Mouse (Mus musculus): Measurements from ENCODE around the gene Prss44. TPM values are rescaled to one million over a fixed set of nuclear protein-coding genes. Genes with fewer than 3 reads are reported as not detected.

The Prss44 gene
- polyA plus RNA-seq, 1 experiment = not detected

DNA sequence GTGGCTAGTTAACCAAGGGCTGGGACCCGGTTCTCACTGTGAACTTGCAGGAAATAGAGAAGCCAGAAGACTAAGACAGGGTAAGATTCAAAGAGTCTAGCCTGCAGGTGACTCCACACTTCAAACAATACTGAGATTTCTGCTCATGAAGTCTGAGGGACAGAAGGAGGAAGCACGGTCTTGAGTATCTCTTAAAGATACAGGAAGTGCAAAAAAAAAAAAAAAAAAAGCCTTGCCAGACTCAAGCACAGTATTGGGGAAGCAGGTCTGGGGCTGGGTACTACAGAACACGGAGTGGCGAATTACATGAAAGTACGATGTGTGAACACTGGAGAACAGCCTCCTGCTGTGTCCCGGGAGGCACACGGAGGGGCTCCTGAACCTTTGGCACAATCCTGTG lies 12.0 kb downstream of the Prss44 start:
- WGBS = 59% methylated on average over 7 of the region's 7 CpGs

GRCm38 (mm10) chr9:110826390-110826789 lies 12.6 kb downstream of the Prss44 start, which contains the start of gene Prss43:
TSS of gene Prss43 (plus strand) at chr9:110826690.
- Histone ChIP-seq H3K4me3 (ENCODE audit: low read depth, low read length) (no peak within 1 kb of the TSS), H3K27ac (ENCODE audit: insufficient read depth, low read depth, low read length) (no peak within 1 kb of the TSS), H3K27me3 (ENCODE audit: control insufficient read depth, insufficient read depth, low read length) (0 out of 2 replicates have a peak, but pooled peaks cover 3% of the 10 kb centered on the region), H3K36me3 (ENCODE audit: control insufficient read depth, insufficient read depth, low read length) (no peaks in the 10 kb centered on the region), H3K4me1 (ENCODE audit: control insufficient read depth, insufficient read depth, insufficient read length, low read length) (peaks cover 2% of the 10 kb centered on the region; the same call in 1 of the 2 replicates)
- TF ChIP-seq CTCF (IDR thresholded peaks at IDR 0.05; ENCODE audit: extremely low read depth, insufficient read length, insufficient replicate concordance, low read depth, low read length) = no peak
- no peak for TF ChIP-seq POLR2A (IDR thresholded peaks at IDR 0.05; ENCODE audit: low read depth, low read length)
- 75% methylated on average over 3 of the region's 3 CpGs for WGBS

More for the DNA sequence above, 12.0 kb downstream of the Prss44 start:
- TF ChIP-seq CTCF (IDR thresholded peaks at IDR 0.05; ENCODE audit: extremely low read depth, insufficient read length, insufficient replicate concordance, low read depth, low read length) (no peak), POLR2A (IDR thresholded peaks at IDR 0.05; ENCODE audit: low read depth, low read length) (no peak)
- H3K27ac ChIP-seq (ENCODE audit: insufficient read depth, low read depth, low read length) = no peak overlapping the region
- 0 out of 2 replicates have a peak, but pooled peaks cover 3% of the 10 kb centered on the region for H3K27me3 ChIP-seq (ENCODE audit: control insufficient read depth, insufficient read depth, low read length)
- H3K4me1 ChIP-seq (ENCODE audit: control insufficient read depth, insufficient read depth, insufficient read length, low read length) = peaks cover 5% of the 10 kb centered on the region; the same call in 1 of the 2 replicates
- H3K36me3 ChIP-seq (ENCODE audit: control insufficient read depth, insufficient read depth, low read length) = no peaks in the 10 kb centered on the region
- no peak overlapping the region for H3K4me3 ChIP-seq (ENCODE audit: low read depth, low read length)

DNA sequence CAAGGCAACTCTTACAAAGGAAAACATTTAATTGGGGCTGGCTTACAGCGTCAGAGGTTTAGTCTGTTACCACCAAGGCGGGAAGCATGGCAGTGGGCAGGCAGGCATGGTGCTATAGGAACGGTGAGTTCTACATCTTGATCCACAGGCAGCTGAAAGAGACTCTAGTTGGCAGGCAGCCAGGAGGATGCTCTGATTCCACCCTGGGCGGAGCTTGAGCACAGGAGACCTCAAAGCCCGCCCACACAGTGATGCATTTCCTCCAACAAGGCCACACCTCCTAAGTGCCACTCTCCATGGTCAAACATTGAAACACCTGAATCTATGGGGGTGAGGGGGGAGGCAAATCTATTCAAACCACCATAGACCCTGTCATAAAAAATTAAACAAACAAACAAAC lies 19.2 kb downstream of the Prss44 start:
- Histone ChIP-seq H3K36me3 (ENCODE audit: control insufficient read depth, insufficient read depth, low read length) (no peaks in the 10 kb centered on the region), H3K4me3 (ENCODE audit: low read depth, low read length) (no peak overlapping the region), H3K27ac (ENCODE audit: insufficient read depth, low read depth, low read length) (no peak overlapping the region), H3K4me1 (ENCODE audit: control insufficient read depth, insufficient read depth, insufficient read length, low read length) (no peaks in the 10 kb centered on the region), H3K27me3 (ENCODE audit: control insufficient read depth, insufficient read depth, low read length) (no peaks in the 10 kb centered on the region)
- TF ChIP-seq POLR2A (IDR thresholded peaks at IDR 0.05; ENCODE audit: low read depth, low read length) (no peak), CTCF (IDR thresholded peaks at IDR 0.05; ENCODE audit: extremely low read depth, insufficient read length, insufficient replicate concordance, low read depth, low read length) (no peak)
- WGBS = 63% methylated on average over 5 of the region's 5 CpGs

GRCm38 (mm10) chr9:110834411-110834810 lies 20.6 kb downstream of the Prss44 start, which contains the start of gene Prss45:
TSS of gene Prss45 (plus strand) at chr9:110834588.
- no peak within 1 kb of the TSS for H3K4me3 ChIP-seq (ENCODE audit: low read depth, low read length)
- WGBS = 82% methylated on average over 19 of the region's 19 CpGs
- H3K36me3 ChIP-seq (ENCODE audit: control insufficient read depth, insufficient read depth, low read length) = no peaks in the 10 kb centered on the region
- no peak within 1 kb of the TSS; the same call in 1 of the 2 replicates for H3K27ac ChIP-seq (ENCODE audit: insufficient read depth, low read depth, low read length)
- TF ChIP-seq CTCF (IDR thresholded peaks at IDR 0.05; ENCODE audit: extremely low read depth, insufficient read length, insufficient replicate concordance, low read depth, low read length) = no peak
- TF ChIP-seq POLR2A (IDR thresholded peaks at IDR 0.05; ENCODE audit: low read depth, low read length) = no peak
- no peaks in the 10 kb centered on the region for H3K4me1 ChIP-seq (ENCODE audit: control insufficient read depth, insufficient read depth, insufficient read length, low read length)
- no peaks in the 10 kb centered on the region for H3K27me3 ChIP-seq (ENCODE audit: control insufficient read depth, insufficient read depth, low read length)

DNA sequence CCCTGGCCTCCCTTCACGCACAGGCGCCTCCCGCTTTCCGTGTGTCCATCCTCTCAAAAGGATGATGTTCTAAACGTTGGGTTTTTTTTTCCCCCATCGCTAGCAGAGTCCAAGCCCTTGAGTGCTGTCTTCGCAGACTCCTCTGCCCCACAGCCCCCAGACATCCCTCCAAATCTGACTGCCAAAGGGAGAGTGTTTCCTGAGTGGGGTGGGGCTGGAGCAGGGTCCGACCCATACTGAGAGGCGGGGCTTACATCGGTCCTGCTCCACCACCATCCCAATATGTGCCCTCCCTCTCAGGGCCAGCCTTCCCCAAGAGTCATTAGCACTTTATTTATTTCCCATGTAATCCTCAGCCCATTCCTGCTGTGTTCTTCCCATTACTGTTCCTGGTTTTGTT lies 21.2 kb downstream of the Prss44 start:
- H3K4me3 ChIP-seq (ENCODE audit: low read depth, low read length) = no peak overlapping the region
- 40% methylated on average over 10 of the region's 10 CpGs for WGBS
- H3K36me3 ChIP-seq (ENCODE audit: control insufficient read depth, insufficient read depth, low read length) = no peaks in the 10 kb centered on the region
- no peak overlapping the region for H3K27ac ChIP-seq (ENCODE audit: insufficient read depth, low read depth, low read length)
- no peaks in the 10 kb centered on the region for H3K4me1 ChIP-seq (ENCODE audit: control insufficient read depth, insufficient read depth, insufficient read length, low read length)
- no peak for TF ChIP-seq CTCF (IDR thresholded peaks at IDR 0.05; ENCODE audit: extremely low read depth, insufficient read length, insufficient replicate concordance, low read depth, low read length)
- no peak for TF ChIP-seq POLR2A (IDR thresholded peaks at IDR 0.05; ENCODE audit: low read depth, low read length)
- no peaks in the 10 kb centered on the region for H3K27me3 ChIP-seq (ENCODE audit: control insufficient read depth, insufficient read depth, low read length)

DNA sequence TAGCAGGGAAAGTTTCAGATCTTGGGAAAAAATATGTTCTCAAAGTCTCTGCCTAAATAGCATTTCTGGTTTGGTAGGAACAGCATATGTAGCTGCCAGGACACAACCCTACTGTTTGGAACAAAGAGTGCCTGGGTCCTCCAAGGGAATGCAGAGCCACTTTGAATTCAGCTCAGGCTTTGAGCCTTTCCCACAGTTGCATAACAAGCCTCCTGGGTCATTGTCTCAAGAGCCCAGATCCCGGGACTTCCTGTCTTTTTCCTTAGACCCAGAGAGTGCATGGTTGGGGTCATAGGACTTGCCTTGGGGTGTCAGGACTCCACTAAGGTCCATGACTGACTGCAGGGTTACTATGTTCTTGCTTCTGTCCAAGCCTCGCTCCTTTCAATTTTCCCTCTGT lies 22.3 kb downstream of the Prss44 start:
- no peak overlapping the region for H3K27ac ChIP-seq (ENCODE audit: insufficient read depth, low read depth, low read length)
- TF ChIP-seq CTCF (IDR thresholded peaks at IDR 0.05; ENCODE audit: extremely low read depth, insufficient read length, insufficient replicate concordance, low read depth, low read length) (no peak), POLR2A (IDR thresholded peaks at IDR 0.05; ENCODE audit: low read depth, low read length) (no peak)
- 66% methylated on average over 2 of the region's 2 CpGs for WGBS

DNA sequence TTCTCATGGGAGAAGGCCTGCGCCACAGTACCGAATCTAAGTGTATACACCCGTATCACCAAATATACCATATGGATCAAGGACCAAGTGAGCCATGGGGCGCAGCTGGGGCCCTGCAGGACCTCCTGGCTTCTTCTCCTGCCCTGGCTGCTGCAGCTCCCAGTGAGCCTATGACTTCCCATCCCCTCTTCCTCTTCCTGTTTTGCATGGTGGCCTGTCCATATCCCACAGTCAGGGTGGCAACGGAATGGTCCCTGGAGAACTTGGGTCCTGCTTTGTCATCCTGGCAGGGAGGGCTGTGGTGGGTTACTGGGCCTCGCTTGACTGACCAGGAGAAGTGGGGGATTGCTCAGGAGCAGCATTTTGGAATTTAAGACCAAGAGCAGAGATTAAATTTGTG lies 27.1 kb downstream of the Prss44 start:
- H3K27me3 ChIP-seq (ENCODE audit: control insufficient read depth, insufficient read depth, low read length) = no peaks in the 10 kb centered on the region
- no peaks in the 10 kb centered on the region for H3K36me3 ChIP-seq (ENCODE audit: control insufficient read depth, insufficient read depth, low read length)
- WGBS = 89% methylated on average over 6 of the region's 6 CpGs
- no peak overlapping the region for H3K27ac ChIP-seq (ENCODE audit: insufficient read depth, low read depth, low read length)
- TF ChIP-seq POLR2A (IDR thresholded peaks at IDR 0.05; ENCODE audit: low read depth, low read length) (no peak), CTCF (IDR thresholded peaks at IDR 0.05; ENCODE audit: extremely low read depth, insufficient read length, insufficient replicate concordance, low read depth, low read length) (no peak)
- no peak overlapping the region for H3K4me3 ChIP-seq (ENCODE audit: low read depth, low read length)
- H3K4me1 ChIP-seq (ENCODE audit: control insufficient read depth, insufficient read depth, insufficient read length, low read length) = no peaks in the 10 kb centered on the region

More for the DNA sequence above, 22.3 kb downstream of the Prss44 start:
- H3K36me3 ChIP-seq (ENCODE audit: control insufficient read depth, insufficient read depth, low read length) = no peaks in the 10 kb centered on the region
- H3K4me3 ChIP-seq (ENCODE audit: low read depth, low read length) = no peak overlapping the region
- no peaks in the 10 kb centered on the region for H3K4me1 ChIP-seq (ENCODE audit: control insufficient read depth, insufficient read depth, insufficient read length, low read length)
- no peaks in the 10 kb centered on the region for H3K27me3 ChIP-seq (ENCODE audit: control insufficient read depth, insufficient read depth, low read length)
